Mouse (Mus musculus): ENCODE results near the gene Bmp6. TPM values are rescaled to one million over a fixed set of nuclear protein-coding genes. Genes with fewer than 3 reads are reported as not detected.

The Bmp6 gene
- polyA plus RNA-seq, 1 experiment = 2.4 TPM

DNA sequence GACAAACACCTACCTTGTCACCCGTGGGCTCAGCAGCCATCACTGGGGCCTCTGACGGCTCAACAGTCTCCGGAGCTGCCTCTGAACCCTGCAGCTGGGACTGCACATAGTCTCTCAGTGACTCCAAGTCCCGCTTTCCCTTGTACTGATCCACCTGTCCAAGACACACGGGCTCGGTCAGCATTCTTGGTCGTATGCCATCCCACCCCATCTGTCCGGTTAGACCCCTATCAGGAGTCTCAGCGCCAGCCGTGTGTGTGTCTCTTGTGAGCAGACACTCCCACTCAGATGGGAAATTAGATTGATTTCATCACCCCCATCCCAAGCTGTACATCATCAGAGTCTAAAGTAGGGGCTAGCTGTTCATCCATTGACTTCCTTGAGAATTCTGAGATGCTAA, 162.0 kb downstream of the Bmp6 start:
- H3K36me3 ChIP-seq (ENCODE audit: control insufficient read depth, insufficient read depth, low read length) = no peaks in the 10 kb centered on the region
- H3K27me3 ChIP-seq (ENCODE audit: control insufficient read depth, insufficient read depth, low read length) = no peaks in the 10 kb centered on the region
- TF ChIP-seq CTCF (IDR thresholded peaks at IDR 0.05; ENCODE audit: control insufficient read depth, insufficient read depth, insufficient replicate concordance, low read depth, low read length) = no peak
- no peak for TF ChIP-seq POLR2A (IDR thresholded peaks at IDR 0.05; ENCODE audit: control insufficient read depth, low read depth, low read length)

DNA sequence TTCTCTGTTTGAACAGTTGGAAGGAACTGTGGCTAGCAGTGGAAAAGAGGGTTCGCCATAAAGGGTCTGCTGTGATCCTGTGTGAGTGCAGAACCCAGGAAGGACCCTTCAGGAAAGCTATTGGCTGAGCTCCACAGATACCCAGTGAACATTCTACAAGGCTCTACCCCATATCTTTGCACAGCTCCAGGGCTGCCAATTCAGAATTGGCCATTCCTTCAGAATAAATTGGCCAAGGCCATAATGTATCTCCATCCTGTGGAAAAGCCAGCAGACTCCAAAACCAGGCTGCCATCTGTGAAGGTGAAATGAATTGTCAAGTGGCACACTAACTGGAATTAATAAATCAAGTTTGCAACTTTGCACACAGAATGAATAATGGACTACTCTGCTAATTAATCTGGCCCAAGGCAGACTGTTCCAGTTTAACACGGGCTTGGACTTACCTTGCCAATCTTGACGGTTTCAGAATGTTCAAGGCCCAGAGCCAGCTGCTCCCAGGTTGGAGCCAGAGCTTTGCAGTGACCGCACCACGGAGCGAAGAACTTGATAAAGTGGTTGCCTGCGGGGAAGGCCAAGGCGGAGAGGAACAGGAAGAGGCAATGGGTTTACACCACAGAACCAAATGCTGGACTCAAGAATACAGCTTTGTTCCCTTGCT, 164.9 kb downstream of the Bmp6 start:
- H3K36me3 ChIP-seq (ENCODE audit: control insufficient read depth, insufficient read depth, low read length) = no peaks in the 10 kb centered on the region

More for the DNA sequence above, 162.0 kb downstream of the Bmp6 start:
- H3K27ac ChIP-seq (ENCODE audit: control insufficient read depth, insufficient read depth, low read depth, low read length) = no peak overlapping the region
- no peaks in the 10 kb centered on the region for H3K4me1 ChIP-seq (ENCODE audit: control insufficient read depth, insufficient read depth, low read length)
- H3K4me3 ChIP-seq (ENCODE audit: control insufficient read depth, low read depth, low read length) = no peak overlapping the region

DNA sequence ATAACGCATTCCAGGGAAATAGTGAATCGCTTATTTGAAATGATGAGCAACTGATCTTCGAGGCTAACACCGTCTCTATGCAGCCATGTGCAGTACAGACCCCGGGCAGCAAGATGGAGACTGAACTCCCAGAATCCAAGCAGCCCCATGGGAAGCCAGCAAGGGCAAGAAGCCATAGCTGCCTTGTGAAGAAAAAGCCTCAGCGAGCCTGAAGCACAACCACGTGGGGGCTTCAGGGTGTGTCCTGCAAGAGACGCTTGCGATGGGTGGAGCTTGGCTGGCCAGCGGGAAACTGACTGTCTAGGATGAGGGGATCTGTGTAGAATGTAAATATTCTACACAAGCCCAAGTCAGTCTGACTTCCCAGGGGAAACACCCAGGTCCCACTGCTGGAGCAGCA, 167.1 kb downstream of the Bmp6 start:
- Histone ChIP-seq H3K27ac (ENCODE audit: control insufficient read depth, insufficient read depth, low read depth, low read length) (no peak overlapping the region), H3K4me3 (ENCODE audit: control insufficient read depth, low read depth, low read length) (no peak overlapping the region), H3K36me3 (ENCODE audit: control insufficient read depth, insufficient read depth, low read length) (no peaks in the 10 kb centered on the region), H3K27me3 (ENCODE audit: control insufficient read depth, insufficient read depth, low read length) (no peaks in the 10 kb centered on the region), H3K4me1 (ENCODE audit: control insufficient read depth, insufficient read depth, low read length) (no peaks in the 10 kb centered on the region)
- TF ChIP-seq CTCF (IDR thresholded peaks at IDR 0.05; ENCODE audit: control insufficient read depth, insufficient read depth, insufficient replicate concordance, low read depth, low read length) (no peak), POLR2A (IDR thresholded peaks at IDR 0.05; ENCODE audit: control insufficient read depth, low read depth, low read length) (no peak)

More for the DNA sequence above, 164.9 kb downstream of the Bmp6 start:
- Histone ChIP-seq H3K27ac (ENCODE audit: control insufficient read depth, insufficient read depth, low read depth, low read length) (no peak overlapping the region), H3K27me3 (ENCODE audit: control insufficient read depth, insufficient read depth, low read length) (no peaks in the 10 kb centered on the region), H3K4me3 (ENCODE audit: control insufficient read depth, low read depth, low read length) (no peak overlapping the region), H3K4me1 (ENCODE audit: control insufficient read depth, insufficient read depth, low read length) (no peaks in the 10 kb centered on the region)
- TF ChIP-seq CTCF (IDR thresholded peaks at IDR 0.05; ENCODE audit: control insufficient read depth, insufficient read depth, insufficient replicate concordance, low read depth, low read length) (no peak), POLR2A (IDR thresholded peaks at IDR 0.05; ENCODE audit: control insufficient read depth, low read depth, low read length) (no peak)

DNA sequence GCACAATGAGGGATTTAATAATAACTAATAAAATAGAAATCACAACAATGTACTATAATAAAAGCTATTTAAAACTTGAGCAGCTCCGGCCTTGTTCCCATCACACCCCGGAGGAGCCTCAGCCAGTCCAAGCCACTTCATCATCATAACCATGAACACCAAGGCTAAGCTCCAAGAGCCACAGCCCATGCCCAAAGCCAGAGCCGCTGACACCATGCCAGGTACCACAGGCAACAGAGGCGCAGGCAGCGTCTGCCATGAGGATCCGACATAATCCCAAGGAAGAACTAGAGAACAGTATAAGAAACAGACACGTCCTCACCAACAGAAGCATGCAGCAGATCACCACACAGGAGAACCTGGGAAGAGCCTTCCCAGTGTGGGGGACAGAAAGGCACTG, 169.0 kb downstream of the Bmp6 start:
- Histone ChIP-seq H3K4me3 (ENCODE audit: control insufficient read depth, low read depth, low read length) (no peak overlapping the region), H3K27me3 (ENCODE audit: control insufficient read depth, insufficient read depth, low read length) (no peaks in the 10 kb centered on the region), H3K27ac (ENCODE audit: control insufficient read depth, insufficient read depth, low read depth, low read length) (no peak overlapping the region), H3K36me3 (ENCODE audit: control insufficient read depth, insufficient read depth, low read length) (no peaks in the 10 kb centered on the region), H3K4me1 (ENCODE audit: control insufficient read depth, insufficient read depth, low read length) (no peaks in the 10 kb centered on the region)
- TF ChIP-seq POLR2A (IDR thresholded peaks at IDR 0.05; ENCODE audit: control insufficient read depth, low read depth, low read length) (no peak), CTCF (IDR thresholded peaks at IDR 0.05; ENCODE audit: control insufficient read depth, insufficient read depth, insufficient replicate concordance, low read depth, low read length) (no peak)

DNA sequence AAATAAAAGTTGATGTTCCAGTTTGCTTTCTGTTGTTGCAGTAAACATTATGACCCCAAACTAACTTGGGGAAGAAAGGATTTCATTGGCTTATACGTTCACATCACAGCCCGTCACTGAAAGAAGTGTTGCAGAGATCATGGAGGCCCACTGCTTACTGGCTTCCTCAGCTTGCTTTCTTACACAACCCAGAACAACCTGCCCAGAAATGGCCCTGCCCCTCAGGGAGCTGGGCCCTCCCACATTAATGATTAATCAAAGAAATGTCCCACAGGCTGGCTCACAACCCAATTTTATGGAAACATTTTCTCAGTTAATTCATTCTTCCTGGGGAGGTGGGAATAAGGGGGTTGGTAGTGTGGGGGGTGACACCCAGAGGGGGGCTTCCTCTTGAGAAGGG, 170.5 kb downstream of the Bmp6 start:
- no peak overlapping the region for H3K4me3 ChIP-seq (ENCODE audit: control insufficient read depth, low read depth, low read length)
- no peaks in the 10 kb centered on the region for H3K4me1 ChIP-seq (ENCODE audit: control insufficient read depth, insufficient read depth, low read length)
- no peaks in the 10 kb centered on the region for H3K36me3 ChIP-seq (ENCODE audit: control insufficient read depth, insufficient read depth, low read length)
- no peaks in the 10 kb centered on the region for H3K27me3 ChIP-seq (ENCODE audit: control insufficient read depth, insufficient read depth, low read length)
- TF ChIP-seq POLR2A (IDR thresholded peaks at IDR 0.05; ENCODE audit: control insufficient read depth, low read depth, low read length) (no peak), CTCF (IDR thresholded peaks at IDR 0.05; ENCODE audit: control insufficient read depth, insufficient read depth, insufficient replicate concordance, low read depth, low read length) (no peak)
- H3K27ac ChIP-seq (ENCODE audit: control insufficient read depth, insufficient read depth, low read depth, low read length) = no peak overlapping the region

DNA sequence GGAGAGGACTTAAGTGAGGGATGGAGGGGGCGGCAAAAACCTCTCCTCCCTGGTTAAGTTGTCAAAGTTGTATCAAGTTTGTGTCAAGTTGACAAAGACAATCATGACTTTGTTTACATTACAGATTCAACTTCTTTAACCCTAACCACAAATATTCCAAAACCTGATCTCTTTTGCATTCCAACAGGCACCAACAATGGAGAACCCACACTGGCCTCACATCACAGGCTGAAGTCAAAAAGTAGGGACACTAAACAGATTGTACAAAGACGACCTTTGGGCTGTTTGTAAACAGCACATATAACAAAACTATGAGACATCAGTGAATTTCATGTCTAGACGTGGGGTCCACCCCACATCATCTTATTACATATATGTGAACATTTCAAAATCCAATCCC, 170.9 kb downstream of the Bmp6 start:
- H3K36me3 ChIP-seq (ENCODE audit: control insufficient read depth, insufficient read depth, low read length) = no peaks in the 10 kb centered on the region

DNA sequence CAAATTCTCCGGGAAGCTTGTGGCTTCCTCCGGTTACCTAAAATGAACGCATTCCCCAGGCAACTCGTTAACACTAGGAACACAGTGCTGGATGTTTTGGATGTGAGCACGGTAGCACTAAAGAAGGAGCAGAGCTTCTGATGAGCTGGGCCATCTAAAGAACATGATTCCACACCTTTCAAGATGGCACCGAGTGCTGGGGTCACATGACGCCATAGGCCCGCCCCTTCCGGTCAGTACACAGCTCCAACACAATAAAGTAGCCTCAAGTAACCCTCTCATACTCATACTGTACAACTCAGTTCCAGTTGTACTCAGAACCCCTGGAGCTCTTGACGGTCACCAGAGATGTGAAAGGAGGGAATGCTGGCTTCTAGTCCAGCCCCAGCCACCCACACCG, 171.7 kb downstream of the Bmp6 start:
- H3K36me3 ChIP-seq (ENCODE audit: control insufficient read depth, insufficient read depth, low read length) = no peaks in the 10 kb centered on the region
- no peak overlapping the region for H3K4me3 ChIP-seq (ENCODE audit: control insufficient read depth, low read depth, low read length)
- no peak overlapping the region for H3K27ac ChIP-seq (ENCODE audit: control insufficient read depth, insufficient read depth, low read depth, low read length)
- TF ChIP-seq POLR2A (IDR thresholded peaks at IDR 0.05; ENCODE audit: control insufficient read depth, low read depth, low read length) (no peak), CTCF (IDR thresholded peaks at IDR 0.05; ENCODE audit: control insufficient read depth, insufficient read depth, insufficient replicate concordance, low read depth, low read length) (no peak)
- no peaks in the 10 kb centered on the region for H3K4me1 ChIP-seq (ENCODE audit: control insufficient read depth, insufficient read depth, low read length)
- H3K27me3 ChIP-seq (ENCODE audit: control insufficient read depth, insufficient read depth, low read length) = no peaks in the 10 kb centered on the region

More for the DNA sequence above, 170.9 kb downstream of the Bmp6 start:
- no peak overlapping the region for H3K27ac ChIP-seq (ENCODE audit: control insufficient read depth, insufficient read depth, low read depth, low read length)
- no peaks in the 10 kb centered on the region for H3K4me1 ChIP-seq (ENCODE audit: control insufficient read depth, insufficient read depth, low read length)
- no peaks in the 10 kb centered on the region for H3K27me3 ChIP-seq (ENCODE audit: control insufficient read depth, insufficient read depth, low read length)
- TF ChIP-seq POLR2A (IDR thresholded peaks at IDR 0.05; ENCODE audit: control insufficient read depth, low read depth, low read length) (no peak), CTCF (IDR thresholded peaks at IDR 0.05; ENCODE audit: control insufficient read depth, insufficient read depth, insufficient replicate concordance, low read depth, low read length) (no peak)
- H3K4me3 ChIP-seq (ENCODE audit: control insufficient read depth, low read depth, low read length) = no peak overlapping the region

Measured in testis, adult 2 months (tissue).